Mouse (Mus musculus): ENCODE measurements around the gene Zfp534. TPM values are rescaled to one million over a fixed set of nuclear protein-coding genes. Genes with fewer than 3 reads are reported as not detected.
A peak's percentile ranks its signal among the peaks of the same experiment; 100 is the strongest.
"Not testable (repeated sequence)": the region's sequence is repeated elsewhere in the genome, so short reads cannot be mapped to it uniquely, and the experiment has no call there.

The Zfp534 gene
- polyA plus RNA-seq (2014; fragmentation: Nextera tagmentation; extraction: Ambion mirVana) = not detected in 2 replicates

DNA sequence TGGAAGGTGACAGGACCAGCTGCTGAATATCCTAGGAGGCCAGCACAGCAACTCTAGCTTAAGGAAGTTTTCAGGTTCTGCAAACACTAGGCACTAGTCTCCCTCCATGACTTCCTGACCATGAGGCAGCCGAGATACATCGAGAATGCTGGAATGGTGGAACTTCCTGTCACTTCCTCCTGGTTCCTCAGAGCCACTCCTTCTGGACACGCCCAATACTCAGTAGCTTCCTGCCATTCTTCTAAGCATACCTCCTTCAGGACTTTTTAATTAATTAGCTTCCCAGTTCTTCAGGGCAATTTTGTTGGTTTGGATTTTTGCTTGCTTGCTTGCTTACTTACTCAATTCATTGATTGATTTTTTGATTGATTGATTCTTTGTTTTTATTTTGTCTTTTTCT, at the start of gene Zfp534:
TSS of gene Zfp534 (minus strand) at position 101 of the 400 bp plus-strand sequence.
- H3K27me3 ChIP-seq (replicated peaks; ENCODE audit: control insufficient read depth, insufficient read depth, low read length); H3K36me3 ChIP-seq (ENCODE audit: control insufficient read depth, insufficient read depth, low read length); H3K27ac ChIP-seq (replicated peaks; ENCODE audit: low read depth, low read length); H3K9ac ChIP-seq (ENCODE audit: low read depth, low read length); ATAC-seq (ENCODE audit: low read depth); H3K4me3 ChIP-seq (ENCODE audit: low read depth, low read length); H3K9me3 ChIP-seq (ENCODE audit: control insufficient read depth, low read length); H3K4me1 ChIP-seq (ENCODE audit: control insufficient read depth, insufficient read depth, low read length); DNase-seq (ENCODE audit: low spot score); H3K4me2 ChIP-seq (ENCODE audit: low read depth, low read length): not testable (repeated sequence)
- 67% methylated on average over 1 of the region's 3 CpGs for WGBS

- H3K4me3 ChIP-seq (ENCODE audit: low read depth, low read length); H3K4me2 ChIP-seq (ENCODE audit: low read depth, low read length); H3K36me3 ChIP-seq (ENCODE audit: control insufficient read depth, insufficient read depth, low read length); H3K9ac ChIP-seq (ENCODE audit: low read depth, low read length); ATAC-seq (ENCODE audit: low read depth); DNase-seq (ENCODE audit: low spot score); H3K27me3 ChIP-seq (replicated peaks; ENCODE audit: control insufficient read depth, insufficient read depth, low read length); H3K27ac ChIP-seq (replicated peaks; ENCODE audit: low read depth, low read length); H3K4me1 ChIP-seq (ENCODE audit: control insufficient read depth, insufficient read depth, low read length); H3K9me3 ChIP-seq (ENCODE audit: control insufficient read depth, low read length): not testable (repeated sequence)
- 93% methylated on average over 14 of the region's 15 CpGs for WGBS
Measured at GRCm38 (mm10) chr4:147746255-147746654, 43.9 kb upstream of the Zfp534 start.

DNA sequence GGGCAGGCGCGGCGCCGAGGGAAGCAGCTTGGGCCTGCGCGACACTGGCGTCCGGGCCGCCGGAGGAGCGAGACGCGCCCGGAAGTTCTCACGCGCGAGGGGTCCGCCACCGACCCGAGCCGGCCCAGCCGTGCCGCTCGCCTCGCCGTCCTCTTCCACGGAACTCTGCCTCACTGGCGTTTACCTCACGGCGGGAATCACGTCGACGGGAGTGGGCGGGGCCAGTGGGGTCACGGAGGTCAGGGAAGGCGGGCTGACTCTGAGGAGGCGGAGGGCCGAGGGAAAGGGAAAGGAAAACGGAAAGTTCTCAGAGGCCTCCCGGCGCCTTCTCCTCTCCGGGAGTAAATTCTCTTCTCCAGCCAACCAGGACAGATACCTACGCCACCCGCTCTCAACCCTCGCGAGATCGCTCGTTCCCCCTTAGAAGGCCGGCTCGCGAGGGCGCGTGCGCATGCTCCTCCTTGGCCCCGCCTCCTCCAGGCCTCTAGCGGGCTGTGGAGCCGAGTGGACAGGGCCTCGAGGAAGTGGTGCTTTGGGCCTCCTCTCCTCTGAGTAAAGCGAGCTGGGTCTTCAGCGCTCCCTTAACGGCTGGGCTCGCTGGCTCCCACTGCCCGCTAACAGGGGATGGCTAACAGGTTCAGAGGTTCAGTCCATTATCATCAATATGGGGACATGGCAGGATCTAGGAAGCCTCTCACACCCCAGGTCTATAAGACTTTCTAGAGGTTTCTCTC, 36.5 kb upstream of the Zfp534 start:
- not testable (repeated sequence) for H3K36me3 ChIP-seq (ENCODE audit: control insufficient read depth, insufficient read depth, low read length); H3K27ac ChIP-seq (replicated peaks; ENCODE audit: low read depth, low read length); H3K27me3 ChIP-seq (replicated peaks; ENCODE audit: control insufficient read depth, insufficient read depth, low read length); H3K4me1 ChIP-seq (ENCODE audit: control insufficient read depth, insufficient read depth, low read length); ATAC-seq (ENCODE audit: low read depth); H3K9me3 ChIP-seq (ENCODE audit: control insufficient read depth, low read length); H3K9ac ChIP-seq (ENCODE audit: low read depth, low read length)
- peak; percentile 1 for DNase-seq (ENCODE audit: low spot score)
- peak overlapping the region; percentile 46 for H3K4me2 ChIP-seq (ENCODE audit: low read depth, low read length)
- peak overlapping the region; percentile 34 for H3K4me3 ChIP-seq (ENCODE audit: low read depth, low read length)
- 31% methylated on average over 43 of the region's 63 CpGs for WGBS

DNA sequence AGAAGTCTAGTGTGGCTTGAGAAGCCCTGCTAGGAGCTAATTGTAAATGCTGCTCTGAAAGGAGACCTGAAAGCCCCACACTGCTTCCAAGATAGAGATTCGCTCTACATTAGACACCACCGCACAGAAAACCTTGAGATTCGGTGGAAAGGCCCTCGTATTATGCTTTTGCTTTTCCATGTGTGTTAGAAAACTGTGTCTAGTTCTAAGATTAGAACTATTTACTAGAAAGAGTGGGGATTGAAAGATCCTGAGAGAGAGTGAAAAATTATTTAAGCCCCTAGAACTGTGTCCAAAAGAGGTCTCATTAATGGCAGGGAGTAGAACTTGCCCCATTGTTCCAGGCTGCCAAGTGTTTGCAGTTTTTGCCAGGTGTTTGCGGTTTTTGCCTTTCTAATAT, 47.1 kb downstream of the Zfp534 start:
- not testable (repeated sequence) for DNase-seq (ENCODE audit: low spot score); H3K27ac ChIP-seq (replicated peaks; ENCODE audit: low read depth, low read length); H3K9ac ChIP-seq (ENCODE audit: low read depth, low read length); H3K4me2 ChIP-seq (ENCODE audit: low read depth, low read length); H3K27me3 ChIP-seq (replicated peaks; ENCODE audit: control insufficient read depth, insufficient read depth, low read length); H3K9me3 ChIP-seq (ENCODE audit: control insufficient read depth, low read length); H3K36me3 ChIP-seq (ENCODE audit: control insufficient read depth, insufficient read depth, low read length); H3K4me1 ChIP-seq (ENCODE audit: control insufficient read depth, insufficient read depth, low read length); ATAC-seq (ENCODE audit: low read depth); H3K4me3 ChIP-seq (ENCODE audit: low read depth, low read length)
- WGBS = 87% methylated on average over 4 of the region's 5 CpGs

DNA sequence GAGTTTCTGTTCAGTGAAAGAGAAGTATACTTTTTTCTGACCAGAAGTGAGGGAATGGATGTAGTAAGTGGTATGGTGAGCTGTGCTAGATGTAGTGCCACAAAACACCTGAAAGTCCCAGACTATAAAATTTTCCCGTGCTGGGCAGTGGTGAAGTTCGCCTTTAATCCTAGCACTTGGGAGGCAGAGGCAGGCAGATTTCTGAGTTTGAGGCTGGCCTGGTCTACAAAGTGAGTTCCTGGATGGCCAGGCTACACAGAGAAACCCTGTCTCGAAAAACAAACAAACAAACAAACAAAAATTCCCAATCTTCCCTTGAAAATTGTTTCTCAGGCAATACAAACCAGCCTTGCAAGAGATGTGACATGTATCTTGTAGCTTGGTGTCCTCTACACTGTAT, 54.9 kb downstream of the Zfp534 start:
- H3K4me2 ChIP-seq (ENCODE audit: low read depth, low read length); ATAC-seq (ENCODE audit: low read depth); H3K36me3 ChIP-seq (ENCODE audit: control insufficient read depth, insufficient read depth, low read length); H3K4me1 ChIP-seq (ENCODE audit: control insufficient read depth, insufficient read depth, low read length); H3K27ac ChIP-seq (replicated peaks; ENCODE audit: low read depth, low read length); H3K4me3 ChIP-seq (ENCODE audit: low read depth, low read length); H3K9me3 ChIP-seq (ENCODE audit: control insufficient read depth, low read length); H3K27me3 ChIP-seq (replicated peaks; ENCODE audit: control insufficient read depth, insufficient read depth, low read length); H3K9ac ChIP-seq (ENCODE audit: low read depth, low read length); DNase-seq (ENCODE audit: low spot score): not testable (repeated sequence)
- WGBS = no CpG with 5 or more reads among the region's 3 CpGs

- not testable (repeated sequence) for H3K27me3 ChIP-seq (replicated peaks; ENCODE audit: control insufficient read depth, insufficient read depth, low read length); ATAC-seq (ENCODE audit: low read depth); H3K4me1 ChIP-seq (ENCODE audit: control insufficient read depth, insufficient read depth, low read length); H3K36me3 ChIP-seq (ENCODE audit: control insufficient read depth, insufficient read depth, low read length); H3K9me3 ChIP-seq (ENCODE audit: control insufficient read depth, low read length); DNase-seq (ENCODE audit: low spot score); H3K9ac ChIP-seq (ENCODE audit: low read depth, low read length); H3K4me2 ChIP-seq (ENCODE audit: low read depth, low read length); H3K4me3 ChIP-seq (ENCODE audit: low read depth, low read length); H3K27ac ChIP-seq (replicated peaks; ENCODE audit: low read depth, low read length)
- WGBS = no CpG with 5 or more reads among the region's 6 CpGs
Measured at GRCm38 (mm10) chr4:147642413-147642812, 59.9 kb downstream of the Zfp534 start, which contains the start of gene Zfp979. Gene Zfp979, minus strand, starts transcription at chr4:147642513.

DNA sequence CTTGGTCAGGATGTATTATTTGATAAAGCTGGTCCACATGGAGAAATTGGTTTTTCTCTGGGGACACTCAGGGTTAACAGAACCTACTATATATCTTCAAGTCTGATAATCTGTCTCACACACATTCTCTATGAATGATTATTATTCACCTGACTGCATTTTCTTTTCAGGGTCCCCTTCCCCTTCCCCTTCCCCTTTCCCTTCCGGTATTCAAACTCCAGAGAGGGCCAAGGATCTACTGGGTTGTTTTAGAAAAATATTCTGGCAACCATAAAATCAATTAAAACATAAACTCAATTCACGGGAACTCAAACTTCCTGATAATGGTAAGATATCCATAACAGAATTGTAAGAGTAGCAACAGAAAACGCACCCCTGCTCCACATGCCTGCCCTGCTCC, 60.4 kb downstream of the Zfp534 start:
- not testable (repeated sequence) for H3K9me3 ChIP-seq (ENCODE audit: control insufficient read depth, low read length); H3K4me1 ChIP-seq (ENCODE audit: control insufficient read depth, insufficient read depth, low read length); H3K27me3 ChIP-seq (replicated peaks; ENCODE audit: control insufficient read depth, insufficient read depth, low read length); DNase-seq (ENCODE audit: low spot score); H3K4me2 ChIP-seq (ENCODE audit: low read depth, low read length); H3K4me3 ChIP-seq (ENCODE audit: low read depth, low read length); H3K9ac ChIP-seq (ENCODE audit: low read depth, low read length); H3K36me3 ChIP-seq (ENCODE audit: control insufficient read depth, insufficient read depth, low read length); H3K27ac ChIP-seq (replicated peaks; ENCODE audit: low read depth, low read length); ATAC-seq (ENCODE audit: low read depth)
- 53% methylated on average over 2 of the region's 3 CpGs for WGBS

GRCm38 (mm10) chr4:147633818-147634262, 68.5 kb downstream of the Zfp534 start:
- H3K27ac ChIP-seq (replicated peaks; ENCODE audit: low read depth, low read length); H3K4me1 ChIP-seq (ENCODE audit: control insufficient read depth, insufficient read depth, low read length); H3K4me2 ChIP-seq (ENCODE audit: low read depth, low read length); DNase-seq (ENCODE audit: low spot score); H3K9me3 ChIP-seq (ENCODE audit: control insufficient read depth, low read length); H3K27me3 ChIP-seq (replicated peaks; ENCODE audit: control insufficient read depth, insufficient read depth, low read length); H3K36me3 ChIP-seq (ENCODE audit: control insufficient read depth, insufficient read depth, low read length); H3K9ac ChIP-seq (ENCODE audit: low read depth, low read length); H3K4me3 ChIP-seq (ENCODE audit: low read depth, low read length): not testable (repeated sequence)
- WGBS = no CpG with 5 or more reads among the region's 2 CpGs
- ATAC-seq (ENCODE audit: low read depth) = peak; percentile 47; the same call in 1 of the 2 replicates
